Mouse (Mus musculus) MEL (cell line): ENCODE data around the gene Trpv6. TPM values are rescaled to one million over a fixed set of nuclear protein-coding genes. Genes with fewer than 3 reads are reported as not detected.

Source experiments
- DNase-seq: peaks from one replicate; pipeline ENCODE4 v3.0.0; 2011; ENCODE audit warnings: low read depth, low spot score
- H3K27ac ChIP-seq: 2 replicates; pipeline ENCODE4 v1.5.1; 2012; ENCODE audit warnings: low read depth, mild to moderate bottlenecking, control low read depth, low read length, moderate library complexity; ENCODE audit not compliant: control insufficient read depth
- H3K27me3 ChIP-seq, 2 experiments: fragments of 150-350 bp in 1 of 2; sonication (generic) in 1 of 2; 2 replicates each; pipeline ENCODE4 v1.6.1; 2012; ENCODE audit warnings: low read length in 2 of 2, mild to moderate bottlenecking in 2 of 2, improper control_type of control experiment in 1 of 2, moderate library complexity in 1 of 2; ENCODE audit not compliant: insufficient read depth in 2 of 2, control insufficient read depth in 1 of 2
- H3K36me3 ChIP-seq, 2 experiments: 2 replicates each; pipeline ENCODE4 v1.6.1; 2012 to 2014; ENCODE audit warnings: low read length in 2 of 2, improper control_type of control experiment in 1 of 2, inconsistent platforms in 1 of 2, mild to moderate bottlenecking in 1 of 2; ENCODE audit not compliant: insufficient read depth in 2 of 2, control insufficient read depth in 1 of 2
- H3K4me1 ChIP-seq, 2 experiments: fragments of 150-350 bp in 1 of 2; sonication (generic) in 1 of 2; 2 replicates each; pipeline ENCODE4 v1.6.1; 2012; ENCODE audit warnings: low read length in 2 of 2, improper control_type of control experiment in 1 of 2, mild to moderate bottlenecking in 1 of 2; ENCODE audit not compliant: insufficient read depth in 2 of 2, control insufficient read depth in 1 of 2
- H3K4me3 ChIP-seq, 2 experiments: fragments of 150-350 bp in 1 of 2; sonication (generic) in 1 of 2; 2 replicates each; pipeline ENCODE4 v1.5.1; 2012; ENCODE audit warnings: low read depth in 2 of 2, low read length in 2 of 2, mild to moderate bottlenecking in 2 of 2, moderate library complexity in 2 of 2, control low read depth in 1 of 2, improper control_type of control experiment in 1 of 2; ENCODE audit not compliant: control insufficient read depth in 1 of 2, insufficient read depth in 1 of 2
- H3K79me2 ChIP-seq: 2 replicates; pipeline ENCODE4 v1.6.1; 2012; ENCODE audit warnings: mild to moderate bottlenecking, low read length, moderate library complexity; ENCODE audit not compliant: control insufficient read depth, poor library complexity, insufficient read depth
- H3K9ac ChIP-seq: 2 replicates; pipeline ENCODE4 v1.6.1; 2012; ENCODE audit warnings: low read depth, mild to moderate bottlenecking, control low read depth, low read length, moderate library complexity; ENCODE audit not compliant: control insufficient read depth, poor library complexity, severe bottlenecking
- H3K9me3 ChIP-seq: fragments of 150-350 bp; sonication (generic); replicated peaks from 2 replicates; pipeline ENCODE4 v1.6.1; 2012; ENCODE audit warnings: mild to moderate bottlenecking, low read length, improper control_type of control experiment, moderate library complexity; ENCODE audit not compliant: insufficient read depth
- BHLHE40 ChIP-seq: IDR thresholded peaks from 2 replicates; pipeline ENCODE4 v1.6.1; 2012; ENCODE audit warnings: low read depth, mild to moderate bottlenecking, inconsistent platforms, low read length, improper control_type of control experiment, borderline replicate concordance
- CHD2 ChIP-seq: IDR thresholded peaks from 2 replicates; pipeline ENCODE4 v1.6.1; 2011; ENCODE audit warnings: low read length, improper control_type of control experiment
- CTCF ChIP-seq, 3 experiments: IDR thresholded peaks in 2 of 3; conservative IDR thresholded peaks in 1 of 3; 2 replicates each; pipeline ENCODE4 v1.5.1; 2011 to 2012; ENCODE audit warnings: low read length in 3 of 3, low read depth in 2 of 3, mild to moderate bottlenecking in 2 of 3, improper control_type of control experiment in 1 of 3, inconsistent platforms in 1 of 3, mixed read lengths in 1 of 3, moderate library complexity in 1 of 3; ENCODE audit not compliant: control insufficient read depth in 1 of 3, insufficient read depth in 1 of 3, poor library complexity in 1 of 3, severe bottlenecking in 1 of 3
- E2F4 ChIP-seq: IDR thresholded peaks from 2 replicates; pipeline ENCODE4 v1.6.1; 2011; ENCODE audit warnings: low read depth, low read length, improper control_type of control experiment, borderline replicate concordance
- ELF1 ChIP-seq: IDR thresholded peaks from 2 replicates; pipeline ENCODE4 v1.6.1; 2014; ENCODE audit warnings: low read depth, mild to moderate bottlenecking, inconsistent platforms, low read length, improper control_type of control experiment, moderate library complexity
- EP300 ChIP-seq, 2 experiments: IDR thresholded peaks; 2 replicates each; pipeline ENCODE4 v1.6.1; 2011; ENCODE audit warnings: improper control_type of control experiment in 2 of 2, low read length in 2 of 2, low read depth in 1 of 2, mild to moderate bottlenecking in 1 of 2
- ETS1 ChIP-seq: IDR thresholded peaks from 2 replicates; pipeline ENCODE4 v1.6.1; 2012; ENCODE audit warnings: low read depth, mild to moderate bottlenecking, inconsistent platforms, low read length, improper control_type of control experiment, moderate library complexity
- GATA1 ChIP-seq: IDR thresholded peaks from 2 replicates; pipeline ENCODE4 v1.6.1; 2011; ENCODE audit warnings: low read depth, low read length, improper control_type of control experiment
- HCFC1 ChIP-seq: IDR thresholded peaks from 2 replicates; pipeline ENCODE4 v1.6.1; 2012; ENCODE audit warnings: low read depth, mild to moderate bottlenecking, inconsistent platforms, low read length, improper control_type of control experiment, moderate library complexity
- KAT2A ChIP-seq: conservative IDR thresholded peaks from 2 replicates; pipeline ENCODE4 v1.6.1; 2012; ENCODE audit warnings: low read depth, low read length, improper control_type of control experiment, inconsistent platforms
- MAFK ChIP-seq: IDR thresholded peaks from 2 replicates; pipeline ENCODE4 v1.6.1; 2011; ENCODE audit warnings: low read depth, mild to moderate bottlenecking, low read length, improper control_type of control experiment, borderline replicate concordance
- MXI1 ChIP-seq: IDR thresholded peaks from 2 replicates; pipeline ENCODE4 v1.6.1; 2011; ENCODE audit warnings: mild to moderate bottlenecking, low read depth, low read length, improper control_type of control experiment
- MYB ChIP-seq: IDR thresholded peaks from 2 replicates; pipeline ENCODE4 v1.6.1; 2011; ENCODE audit warnings: mild to moderate bottlenecking, low read depth, low read length, improper control_type of control experiment
- MYC ChIP-seq: IDR thresholded peaks from 2 replicates; pipeline ENCODE4 v1.6.1; 2011; ENCODE audit warnings: low read depth, mild to moderate bottlenecking, low read length, improper control_type of control experiment, moderate library complexity
- POLR2A ChIP-seq, 2 experiments: IDR thresholded peaks; 2 replicates each; pipeline ENCODE4 v1.6.1; 2011 to 2012; ENCODE audit warnings: low read length in 2 of 2, mild to moderate bottlenecking in 2 of 2, control low read depth in 1 of 2, improper control_type of control experiment in 1 of 2, low read depth in 1 of 2, moderate library complexity in 1 of 2; ENCODE audit not compliant: control insufficient read depth in 1 of 2, insufficient read depth in 1 of 2, poor library complexity in 1 of 2
- POLR2AphosphoS5 ChIP-seq: IDR thresholded peaks from 2 replicates; pipeline ENCODE4 v1.6.1; 2012; ENCODE audit warnings: low read depth, borderline replicate concordance, mild to moderate bottlenecking, inconsistent platforms, low read length, moderate library complexity, mixed read lengths
- RAD21 ChIP-seq: IDR thresholded peaks from 2 replicates; pipeline ENCODE4 v1.6.1; 2011; ENCODE audit warnings: mild to moderate bottlenecking, low read depth, low read length, improper control_type of control experiment
- RCOR1 ChIP-seq: IDR thresholded peaks from 2 replicates; pipeline ENCODE4 v1.6.1; 2012; ENCODE audit warnings: low read depth, mild to moderate bottlenecking, inconsistent platforms, low read length, improper control_type of control experiment
- SIN3A ChIP-seq: IDR thresholded peaks from 2 replicates; pipeline ENCODE4 v1.6.1; 2012; ENCODE audit warnings: low read length, improper control_type of control experiment, inconsistent platforms
- SMC3 ChIP-seq: IDR thresholded peaks from 2 replicates; pipeline ENCODE4 v1.6.1; 2011; ENCODE audit warnings: low read depth, low read length, improper control_type of control experiment
- TAL1 ChIP-seq: IDR thresholded peaks from 2 replicates; pipeline ENCODE4 v1.6.1; 2012; ENCODE audit warnings: mild to moderate bottlenecking, inconsistent platforms, low read length, moderate library complexity, mixed read lengths
- TBP ChIP-seq: IDR thresholded peaks from 2 replicates; pipeline ENCODE4 v1.8.0; 2011; ENCODE audit warnings: low read depth, low read length, improper control_type of control experiment
- TCF12 ChIP-seq: IDR thresholded peaks from 2 replicates; pipeline ENCODE4 v1.6.1; 2014; ENCODE audit warnings: low read depth, mild to moderate bottlenecking, inconsistent platforms, low read length, improper control_type of control experiment, moderate library complexity
- ZC3H11A ChIP-seq: IDR thresholded peaks from 2 replicates; pipeline ENCODE4 v1.6.1; 2012; ENCODE audit warnings: low read depth, mild to moderate bottlenecking, inconsistent platforms, low read length, improper control_type of control experiment
- ZMIZ1 ChIP-seq: IDR thresholded peaks from 2 replicates; pipeline ENCODE4 v1.6.1; 2012; ENCODE audit warnings: low read depth, mild to moderate bottlenecking, inconsistent platforms, low read length, improper control_type of control experiment, moderate library complexity
- ZNF384 ChIP-seq: IDR thresholded peaks from 2 replicates; pipeline ENCODE4 v1.6.1; 2012; ENCODE audit warnings: low read depth, mild to moderate bottlenecking, inconsistent platforms, low read length, improper control_type of control experiment
- polyA plus RNA-seq, 2 experiments: library from polyadenylated mRNA; stranded (reverse) in 1 of 2; unstranded in 1 of 2; fragments of >175 nt in 1 of 2; fragments of >200 nt in 1 of 2; gene quantifications; 2 replicates each; pipeline versions ENCODE4 v1.2.1 to v1.2.4; 2012; ENCODE audit warnings: low replicate concordance in 2 of 2, low read depth in 1 of 2; ENCODE audit not compliant: insufficient read length in 2 of 2, insufficient read depth in 1 of 2, missing spikeins in 1 of 2
- total RNA-seq: library from RNA; depleted of rRNA; stranded (reverse); fragments of 300-350 nt; gene quantifications from 2 replicates; pipeline ENCODE4 v1.2.3, GENCODE M21; 2012

The Trpv6 gene
- total and polyA plus RNA-seq, 3 experiments = not detected

GRCm38 (mm10) chr6:41604401-41605050, 31.7 kb downstream of the Trpv6 start (continued):
- TF ChIP-seq EP300 (IDR thresholded peaks at IDR 0.05; ENCODE audit: low read depth in 1 of 2, low read length in 2 of 2) = no peak
- no peak for TF ChIP-seq TAL1
- no peak for TF ChIP-seq E2F4
- no peak for TF ChIP-seq HCFC1
- no peak for TF ChIP-seq ETS1
- peak; percentile 66 for TF ChIP-seq ZC3H11A
- TF ChIP-seq SMC3 = peak; percentile 65
- TF ChIP-seq POLR2AphosphoS5 = no peak
- TF ChIP-seq POLR2A (IDR thresholded peaks at IDR 0.05; ENCODE audit: control insufficient read depth in 1 of 2, insufficient read depth in 1 of 2, low read depth in 1 of 2, low read length in 2 of 2, poor library complexity in 1 of 2) = no peak
- peak; percentile 51 to 75 (median 68) for TF ChIP-seq CTCF (IDR thresholded peaks at IDR 0.05 in 2 of 3, conservative IDR thresholded peaks at IDR 0.05 in 1 of 3; ENCODE audit: control insufficient read depth in 1 of 3, insufficient read depth in 1 of 3, low read depth in 2 of 3, low read length in 3 of 3, poor library complexity in 1 of 3, severe bottlenecking in 1 of 3)
- no peak for TF ChIP-seq CHD2
- no peak for TF ChIP-seq MXI1
- no peak for TF ChIP-seq MYB

- no peaks in the 10 kb centered on the region for H3K4me1 ChIP-seq
- no peak overlapping the region for H3K4me3 ChIP-seq
- no peaks in the 10 kb centered on the region for H3K9me3 ChIP-seq
- DNase-seq = no peak
- H3K27me3 ChIP-seq = peaks cover 2 to 5% of the 10 kb centered on the region in 2 experiments; a peak in 2 of 4 replicates
- H3K79me2 ChIP-seq = no peaks in the 10 kb centered on the region
- no peaks in the 10 kb centered on the region for H3K36me3 ChIP-seq
- no peak overlapping the region for H3K9ac ChIP-seq
- H3K27ac ChIP-seq = no peak overlapping the region
- TF ChIP-seq MAFK (no peak), RAD21 (no peak), KAT2A (no peak), POLR2AphosphoS5 (no peak), MYB (no peak), SIN3A (no peak), MYC (no peak), ELF1 (no peak), POLR2A (IDR thresholded peaks at IDR 0.05; ENCODE audit: control insufficient read depth in 1 of 2, insufficient read depth in 1 of 2, low read depth in 1 of 2, low read length in 2 of 2, poor library complexity in 1 of 2) (no peak), ZMIZ1 (no peak), BHLHE40 (no peak), CTCF (IDR thresholded peaks at IDR 0.05 in 2 of 3, conservative IDR thresholded peaks at IDR 0.05 in 1 of 3; ENCODE audit: control insufficient read depth in 1 of 3, insufficient read depth in 1 of 3, low read depth in 2 of 3, low read length in 3 of 3, poor library complexity in 1 of 3, severe bottlenecking in 1 of 3) (no peak), RCOR1 (no peak), TCF12 (no peak), ZNF384 (no peak), TBP (no peak), GATA1 (no peak)
These were observed 54.0 kb downstream of the Trpv6 start for GRCm38 (mm10) chr6:41582189-41582588.
